Comparison of ENCODE assay signal across 17 mouse cellular contexts in the genomic region with DNA sequence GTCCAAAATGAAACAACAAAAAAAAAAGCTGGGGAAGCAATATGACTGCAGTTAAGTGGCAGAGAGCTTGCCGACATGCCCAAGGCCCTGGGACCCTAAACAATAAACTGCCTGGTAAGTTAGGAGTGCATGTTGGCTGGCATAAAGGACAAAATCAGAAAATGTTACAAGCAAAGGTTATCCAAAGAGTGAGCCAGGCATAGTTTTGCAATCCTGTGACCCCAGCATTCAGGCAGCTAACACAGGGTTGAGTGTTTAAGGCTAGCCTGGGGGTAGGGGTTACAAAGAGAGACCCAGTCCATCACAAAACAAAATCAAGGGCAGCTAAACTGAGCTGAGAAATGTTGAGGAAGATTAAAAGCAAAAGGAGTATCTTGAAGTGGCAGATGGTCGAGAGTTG. TPM values are rescaled to one million over a fixed set of nuclear protein-coding genes. Genes with fewer than 3 reads are reported as not detected.
DNase-seq lines count a peak whose midpoint lies in the region; ATAC-seq and TF ChIP-seq lines count a peak whose summit lies in the region.
"Had no signal": no experiment of that assay in that cellular context is flagged by ENCODE, and none has a peak within 500 bp of the region (broad histone marks: within the 10 kb centered on the region; RNA-seq: fewer than 3 reads in every experiment).

No protein-coding gene starts in this region.

- H3K9ac ChIP-seq in limb, embryonic 13.5 days = no peak overlapping the region
- peak overlapping the region; percentile 79 for H3K9ac ChIP-seq in MEL (ENCODE audit: control insufficient read depth, low read depth, low read length, poor library complexity, severe bottlenecking)
- no peak overlapping the region for H3K9ac ChIP-seq in liver, embryonic 12.5 days

- no peak for TF ChIP-seq EP300 in MEL (IDR thresholded peaks at IDR 0.05; ENCODE audit: low read depth in 1 of 2, low read length in 2 of 2)

- peaks cover 17% of the 10 kb centered on the region for H3K36me3 ChIP-seq in heart, embryonic 10.5 days
- peaks cover 16% of the 10 kb centered on the region for H3K36me3 ChIP-seq in limb, embryonic 13.5 days
- peaks cover 19% of the 10 kb centered on the region for H3K36me3 ChIP-seq in limb, embryonic 10.5 days
- peaks cover 0 to 5% of the 10 kb centered on the region in 2 experiments; a peak in 2 of 4 replicates for H3K36me3 ChIP-seq in MEL (ENCODE audit: control insufficient read depth in 1 of 2, insufficient read depth in 2 of 2, low read length in 2 of 2)
- 0 out of 2 replicates have a peak, but pooled peaks cover 6% of the 10 kb centered on the region for H3K36me3 ChIP-seq in liver, embryonic 12.5 days

- H3K79me2 ChIP-seq in MEL (ENCODE audit: control insufficient read depth, insufficient read depth, low read length, poor library complexity) = no peaks in the 10 kb centered on the region; the same call in 1 of the 2 replicates

- peak overlapping the region; percentile 83; the same call in 1 of the 2 replicates for H3K4me2 ChIP-seq in limb, embryonic 13.5 days (replicated peaks)
- peak overlapping the region; percentile 97; the same call in 1 of the 2 replicates for H3K4me2 ChIP-seq in liver, embryonic 12.5 days

- no peak for ATAC-seq in limb, embryonic 13.5 days (ENCODE audit: low FRiP score, low read depth)
- no peak for ATAC-seq in liver, embryonic 12.5 days

- no peak overlapping the region for H3K27ac ChIP-seq in heart, embryonic 10.5 days
- no peak overlapping the region for H3K27ac ChIP-seq in limb, embryonic 13.5 days
- no peak overlapping the region for H3K27ac ChIP-seq in limb, embryonic 10.5 days
- no peak overlapping the region for H3K27ac ChIP-seq in MEL (ENCODE audit: control insufficient read depth, low read depth, low read length)
- no peak overlapping the region for H3K27ac ChIP-seq in liver, embryonic 12.5 days

- no peak for DNase-seq in heart, embryonic 10.5 days (ENCODE audit: low spot score)
- no peak for DNase-seq in heart, adult 8-10 months (ENCODE audit: low spot score)
- no peak for DNase-seq in limb, embryonic 10.5 days (ENCODE audit: low spot score)
- DNase-seq in MEL (ENCODE audit: low read depth, low spot score) = no peak
- no peak for DNase-seq in thymus, adult 18-20 months
- no peak for DNase-seq in frontal cortex, postnatal 14 days (ENCODE audit: low spot score in 2 of 2)
- DNase-seq: cerebellum, adult 11-12 months; cerebellum, postnatal 36 days; forebrain, postnatal 0 days; gastrocnemius, postnatal 14 days; heart, postnatal 4 days; right cerebral cortex, postnatal 25 days; thymus, postnatal 14 days had no signal

- no peaks in the 10 kb centered on the region for H3K9me3 ChIP-seq in heart, embryonic 10.5 days
- H3K9me3 ChIP-seq in limb, embryonic 13.5 days = no peaks in the 10 kb centered on the region
- no peaks in the 10 kb centered on the region for H3K9me3 ChIP-seq in limb, embryonic 10.5 days (replicated peaks)
- no peaks in the 10 kb centered on the region for H3K9me3 ChIP-seq in MEL (replicated peaks; ENCODE audit: insufficient read depth, low read length)
- H3K9me3 ChIP-seq in liver, embryonic 12.5 days (replicated peaks) = no peaks in the 10 kb centered on the region
- H3K9me3 ChIP-seq: intestine, embryonic 15.5 days had no signal

- no peak for TF ChIP-seq CTCF in MEL (IDR thresholded peaks at IDR 0.05 in 2 of 3, conservative IDR thresholded peaks at IDR 0.05 in 1 of 3; ENCODE audit: control insufficient read depth in 1 of 3, insufficient read depth in 1 of 3, low read depth in 2 of 3, low read length in 3 of 3, poor library complexity in 1 of 3, severe bottlenecking in 1 of 3)

- WGBS in heart, embryonic 10.5 days = 55% methylated on average over 2 of the region's 2 CpGs
- WGBS in limb, embryonic 13.5 days = 68% methylated on average over 2 of the region's 2 CpGs
- WGBS in limb, embryonic 10.5 days = 76% methylated on average over 2 of the region's 2 CpGs
- WGBS in liver, embryonic 12.5 days (ENCODE audit: insufficient replicate concordance) = 47% methylated on average over 2 of the region's 2 CpGs

- H3K4me3 ChIP-seq in heart, embryonic 10.5 days = peak overlapping the region; percentile 79; the same call in 1 of the 2 replicates
- no peak overlapping the region for H3K4me3 ChIP-seq in limb, embryonic 13.5 days
- no peak overlapping the region for H3K4me3 ChIP-seq in limb, embryonic 10.5 days
- H3K4me3 ChIP-seq in MEL (ENCODE audit: control insufficient read depth in 1 of 2, insufficient read depth in 1 of 2, low read depth in 2 of 2, low read length in 2 of 2) = peak overlapping the region in 1 of 2 experiments; percentile 80; a peak in 3 of 4 replicates
- no peak overlapping the region for H3K4me3 ChIP-seq in liver, embryonic 12.5 days

- no peak for TF ChIP-seq RAD21 in MEL (IDR thresholded peaks at IDR 0.05; ENCODE audit: low read depth, low read length)

- H3K4me1 ChIP-seq in heart, embryonic 10.5 days = peaks cover 37% of the 10 kb centered on the region
- peaks cover 27% of the 10 kb centered on the region for H3K4me1 ChIP-seq in limb, embryonic 13.5 days
- peaks cover 34% of the 10 kb centered on the region for H3K4me1 ChIP-seq in limb, embryonic 10.5 days
- H3K4me1 ChIP-seq in MEL (ENCODE audit: control insufficient read depth in 1 of 2, insufficient read depth in 2 of 2, low read length in 2 of 2) = peaks cover 3 to 7% of the 10 kb centered on the region in 2 experiments; a peak in 3 of 4 replicates
- peaks cover 25% of the 10 kb centered on the region for H3K4me1 ChIP-seq in liver, embryonic 12.5 days

- TF ChIP-seq POLR2A in MEL (IDR thresholded peaks at IDR 0.05; ENCODE audit: control insufficient read depth in 1 of 2, insufficient read depth in 1 of 2, low read depth in 1 of 2, low read length in 2 of 2, poor library complexity in 1 of 2) = no peak

- H3K27me3 ChIP-seq in heart, embryonic 10.5 days (ENCODE audit: insufficient read depth, poor library complexity, severe bottlenecking) = no peaks in the 10 kb centered on the region
- H3K27me3 ChIP-seq in limb, embryonic 13.5 days = no peaks in the 10 kb centered on the region
- no peaks in the 10 kb centered on the region for H3K27me3 ChIP-seq in limb, embryonic 10.5 days (ENCODE audit: low read depth, poor library complexity, severe bottlenecking)
- H3K27me3 ChIP-seq in MEL (ENCODE audit: control insufficient read depth in 1 of 2, insufficient read depth in 2 of 2, low read length in 2 of 2) = no peaks in the 10 kb centered on the region
- H3K27me3 ChIP-seq in liver, embryonic 12.5 days (replicated peaks) = peaks cover 41% of the 10 kb centered on the region
- H3K27me3 ChIP-seq: intestine, embryonic 15.5 days had no signal

RNA-seq across cellular contexts. Expression of a gene that starts 0.9 kb away (rescaled TPM):
- 1.6 and 2.4 TPM in 2 replicates for polyA plus RNA-seq in heart, embryonic 10.5 days (2016; fragmentation: Nextera tagmentation; extraction: Ambion mirVana)
- 1 to 10 TPM; 5.1 to 6.7 (median 5.6) TPM for total RNA-seq in heart, adult 8-10 months (2022)
- 1.6 and 1.8 TPM in 2 replicates for polyA plus RNA-seq in limb, embryonic 13.5 days (2015; fragmentation: Nextera tagmentation; extraction: Ambion mirVana)
- 1.1 and 1.2 TPM in 2 replicates for polyA plus RNA-seq in limb, embryonic 10.5 days (2016; fragmentation: Nextera tagmentation; extraction: Ambion mirVana)
- 0.35 and 0.46 TPM in 2 replicates for total RNA-seq in MEL (2012; rRNA removed)
- polyA plus RNA-seq in MEL (2012; ENCODE audit: insufficient read depth in 1 of 2, insufficient read length in 2 of 2, low read depth in 1 of 2, low replicate concordance in 2 of 2, missing spikeins in 1 of 2) = 1 to 10 TPM in 1 of 2 experiments, not detected in 1; 2.2 TPM
- 0.41 and 0.97 TPM in 2 replicates for polyA plus RNA-seq in liver, embryonic 12.5 days (2016; fragmentation: Nextera tagmentation; extraction: Ambion mirVana)
- total RNA-seq: megakaryocyte, adult 5-6 weeks had no signal

RNA-seq across cellular contexts. Expression of a gene that starts 1.3 kb away (rescaled TPM):
- 2.1 and 2.6 TPM in 2 replicates for polyA plus RNA-seq in heart, embryonic 10.5 days (2016; fragmentation: Nextera tagmentation; extraction: Ambion mirVana)
- total RNA-seq in heart, adult 8-10 months (2022) = 100 to 1,000 TPM; 456 to 555 (median 507) TPM
- polyA plus RNA-seq in limb, embryonic 13.5 days (2015; fragmentation: Nextera tagmentation; extraction: Ambion mirVana) = 3.4 and 3.6 TPM in 2 replicates
- 2.0 and 2.2 TPM in 2 replicates for polyA plus RNA-seq in limb, embryonic 10.5 days (2016; fragmentation: Nextera tagmentation; extraction: Ambion mirVana)
- 19.8 and 20.3 TPM in 2 replicates for total RNA-seq in MEL (2012; rRNA removed)
- 10 to 100 TPM in 1 of 2 experiments, not detected in 1; 21.7 TPM for polyA plus RNA-seq in MEL (2012; ENCODE audit: insufficient read depth in 1 of 2, insufficient read length in 2 of 2, low read depth in 1 of 2, low replicate concordance in 2 of 2, missing spikeins in 1 of 2)
- 1.0 and 1.1 TPM in 2 replicates for polyA plus RNA-seq in liver, embryonic 12.5 days (2016; fragmentation: Nextera tagmentation; extraction: Ambion mirVana)

RNA-seq across cellular contexts. Expression of a gene that starts 11.1 kb away (rescaled TPM):
- polyA plus RNA-seq in heart, embryonic 10.5 days (2016; fragmentation: Nextera tagmentation; extraction: Ambion mirVana) = 12.0 and 12.5 TPM in 2 replicates
- total RNA-seq in heart, adult 8-10 months (2022) = 10 to 100 TPM; 32.4 to 41.1 (median 34.2) TPM
- polyA plus RNA-seq in limb, embryonic 13.5 days (2015; fragmentation: Nextera tagmentation; extraction: Ambion mirVana) = 11.8 and 15.1 TPM in 2 replicates
- polyA plus RNA-seq in limb, embryonic 10.5 days (2016; fragmentation: Nextera tagmentation; extraction: Ambion mirVana) = 8.9 and 11.6 TPM in 2 replicates
- total RNA-seq in MEL (2012; rRNA removed) = 1.9 and 2.8 TPM in 2 replicates
- polyA plus RNA-seq in MEL (2012; ENCODE audit: insufficient read depth in 1 of 2, insufficient read length in 2 of 2, low read depth in 1 of 2, low replicate concordance in 2 of 2, missing spikeins in 1 of 2) = 10 to 100 TPM in 1 of 2 experiments, not detected in 1; 15.0 TPM
- polyA plus RNA-seq in liver, embryonic 12.5 days (2016; fragmentation: Nextera tagmentation; extraction: Ambion mirVana) = 6.1 and 6.4 TPM in 2 replicates

RNA-seq across cellular contexts. Expression of a gene that starts 29.8 kb away (rescaled TPM):
- 204 and 209 TPM in 2 replicates for polyA plus RNA-seq in heart, embryonic 10.5 days (2016; fragmentation: Nextera tagmentation; extraction: Ambion mirVana)
- total RNA-seq in heart, adult 8-10 months (2022) = 100 to 1,000 TPM in 1 of 4 experiments, 10 to 100 TPM in 3; 89.6 to 119 (median 95.7) TPM
- 159 and 165 TPM in 2 replicates for polyA plus RNA-seq in limb, embryonic 13.5 days (2015; fragmentation: Nextera tagmentation; extraction: Ambion mirVana)
- polyA plus RNA-seq in limb, embryonic 10.5 days (2016; fragmentation: Nextera tagmentation; extraction: Ambion mirVana) = 182 and 196 TPM in 2 replicates
- 76.4 and 81.0 TPM in 2 replicates for total RNA-seq in MEL (2012; rRNA removed)
- 10 to 100 TPM in 1 of 2 experiments, not detected in 1; 99.6 TPM for polyA plus RNA-seq in MEL (2012; ENCODE audit: insufficient read depth in 1 of 2, insufficient read length in 2 of 2, low read depth in 1 of 2, low replicate concordance in 2 of 2, missing spikeins in 1 of 2)
- 76.8 and 84.5 TPM in 2 replicates for polyA plus RNA-seq in liver, embryonic 12.5 days (2016; fragmentation: Nextera tagmentation; extraction: Ambion mirVana)

RNA-seq across cellular contexts. Expression of a gene that starts 42.0 kb away (rescaled TPM):
- polyA plus RNA-seq in heart, embryonic 10.5 days (2016; fragmentation: Nextera tagmentation; extraction: Ambion mirVana) = 188 and 256 TPM in 2 replicates
- total RNA-seq in heart, adult 8-10 months (2022) = 1,000 to 10,000 TPM; 1,693 to 1,917 (median 1,770) TPM
- polyA plus RNA-seq in limb, embryonic 13.5 days (2015; fragmentation: Nextera tagmentation; extraction: Ambion mirVana) = 52.3 and 57.1 TPM in 2 replicates
- 67.8 and 75.6 TPM in 2 replicates for polyA plus RNA-seq in limb, embryonic 10.5 days (2016; fragmentation: Nextera tagmentation; extraction: Ambion mirVana)
- 12.9 and 14.2 TPM in 2 replicates for total RNA-seq in MEL (2012; rRNA removed)
- polyA plus RNA-seq in MEL (2012; ENCODE audit: insufficient read depth in 1 of 2, insufficient read length in 2 of 2, low read depth in 1 of 2, low replicate concordance in 2 of 2, missing spikeins in 1 of 2) = 10 to 100 TPM in 1 of 2 experiments, not detected in 1; 16.8 TPM
- 6.7 and 7.6 TPM in 2 replicates for polyA plus RNA-seq in liver, embryonic 12.5 days (2016; fragmentation: Nextera tagmentation; extraction: Ambion mirVana)
